Mouse (Mus musculus) ES-CJ7 (cell line): Measurements from ENCODE around the gene Vat1.
"Not testable (repeated sequence)": the region's sequence is repeated elsewhere in the genome, so short reads cannot be mapped to it uniquely, and the experiment has no call there.

ENCODE experiments used
- DNase-seq: peaks from one replicate; pipeline ENCODE4 v3.0.0; 2011; ENCODE audit warnings: low read depth, low spot score

Gene Vat1

DNA sequence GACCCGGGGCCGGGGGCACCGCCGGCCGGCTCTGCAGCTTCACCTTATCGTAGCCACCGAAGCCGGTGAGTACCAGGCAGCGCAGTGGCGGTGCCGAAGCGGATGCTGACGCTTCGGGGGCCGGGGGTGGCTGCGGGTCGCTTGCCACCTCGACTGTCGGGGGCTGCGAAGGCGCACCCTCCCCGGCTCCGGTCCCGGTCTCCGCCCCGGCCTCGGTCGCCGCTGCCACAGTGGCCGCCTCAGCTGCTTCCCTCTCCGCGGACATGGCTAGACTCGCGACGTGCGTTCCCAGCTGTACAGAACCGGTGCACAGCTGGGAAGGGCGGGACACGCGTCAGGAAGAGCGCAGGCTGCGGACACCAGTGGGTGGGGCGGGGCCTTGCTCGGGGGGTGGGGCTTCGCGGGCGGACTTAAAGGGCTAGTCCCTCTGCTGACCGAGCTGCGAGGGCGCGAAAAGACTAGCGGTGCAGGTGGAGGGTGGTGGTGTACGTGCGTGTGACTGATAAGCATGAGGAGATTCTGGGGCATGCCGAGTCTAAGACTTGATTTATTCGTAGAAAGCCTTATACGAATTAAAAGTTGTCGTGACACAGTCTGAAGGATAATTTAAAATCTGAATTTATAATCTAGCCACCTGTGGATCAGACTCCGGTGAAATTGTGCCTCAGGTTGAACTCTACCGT lies at the start of gene Vat1:
Gene Vat1 (minus strand): TSS at position 362 of the 683 bp plus-strand sequence.
- DNase-seq = peak; percentile 67

DNA sequence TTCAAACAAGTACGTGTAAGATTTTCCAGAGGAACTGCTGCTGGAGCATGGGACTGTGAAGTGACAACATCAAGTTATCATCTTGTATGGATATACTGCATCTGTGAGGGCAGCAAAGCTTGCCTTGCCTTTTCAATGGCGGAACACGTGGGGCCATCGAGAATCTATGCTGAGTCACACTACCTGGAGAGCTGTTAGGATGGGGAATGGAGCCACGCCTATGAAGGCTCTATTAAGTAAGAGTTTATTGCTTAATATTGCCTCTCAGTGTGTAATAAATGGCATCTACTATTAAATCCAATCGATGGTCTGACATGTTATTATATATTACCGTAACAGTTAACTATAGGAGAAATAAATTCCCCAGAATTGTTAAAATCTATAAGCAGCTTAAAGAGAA lies 41.1 kb upstream of the Vat1 start:
- DNase-seq = no peak

DNA sequence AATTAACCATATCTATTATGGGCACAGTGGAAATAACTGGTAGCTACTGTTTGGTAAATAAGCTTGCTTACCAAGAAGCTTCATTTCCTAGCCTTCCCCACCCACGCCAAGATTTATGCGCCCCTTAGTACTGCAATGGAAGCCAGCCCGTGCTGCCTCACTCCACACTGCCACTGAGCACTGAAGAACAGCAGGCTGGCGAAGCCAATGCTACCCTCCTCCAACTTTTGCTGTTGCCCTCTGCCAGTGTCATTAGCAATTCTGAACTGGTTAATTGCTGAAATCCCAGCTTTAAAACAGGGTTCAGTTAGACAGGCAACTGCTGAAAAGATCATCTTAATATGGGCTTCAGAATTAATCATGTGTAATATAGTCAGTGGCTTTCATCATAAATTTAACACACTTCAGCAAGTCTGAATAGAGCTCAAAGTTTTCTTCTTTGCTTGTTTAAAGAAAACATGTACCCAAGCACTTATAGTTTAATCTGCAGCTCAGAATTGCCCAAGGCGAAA lies 40.3 kb upstream of the Vat1 start:
- no peak for DNase-seq

DNA sequence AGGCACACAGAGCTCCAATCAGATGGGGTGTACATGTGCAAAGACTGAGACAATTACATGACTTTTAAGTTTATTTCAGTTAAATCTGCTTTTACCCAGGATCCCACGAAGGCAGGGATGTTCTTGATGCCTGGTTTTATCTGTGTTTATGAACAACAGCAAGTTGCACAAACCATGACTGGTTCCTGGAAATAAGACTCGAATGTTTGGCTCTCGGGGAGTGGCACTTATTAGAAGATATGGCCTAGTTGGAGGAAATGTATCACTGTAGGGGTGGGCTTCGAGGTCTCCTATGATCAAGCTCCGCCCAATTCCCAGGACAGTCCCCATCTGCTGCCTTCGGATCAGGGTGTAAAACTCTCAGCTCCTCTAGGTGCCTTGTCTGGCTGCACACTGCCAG lies 20.1 kb upstream of the Vat1 start:
- no peak for DNase-seq

DNA sequence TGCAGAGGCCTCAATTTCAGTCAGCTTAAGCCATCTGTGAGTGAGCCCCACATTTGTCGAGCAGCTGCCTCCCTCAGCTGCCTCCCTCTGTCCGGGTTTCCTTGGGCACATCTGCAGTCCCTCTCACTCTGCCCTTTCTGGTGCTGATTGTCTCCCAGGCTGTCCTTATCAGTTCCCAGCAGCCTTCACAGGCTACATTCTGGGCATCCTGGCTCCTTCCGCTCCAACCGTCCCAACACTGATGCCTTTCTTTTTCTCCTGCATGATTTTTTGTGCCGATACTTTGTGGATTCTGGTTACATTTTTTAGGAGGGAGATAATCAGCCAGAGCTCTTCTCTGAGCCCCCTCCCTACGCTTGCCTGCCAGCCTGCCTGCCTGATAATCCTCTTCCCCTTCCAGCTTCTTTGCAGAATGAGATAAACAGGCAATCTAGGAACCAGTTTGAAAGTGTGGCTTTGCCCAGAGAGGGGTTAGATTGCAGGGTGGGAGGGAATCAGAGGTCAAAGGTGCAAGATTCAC lies 19.5 kb upstream of the Vat1 start:
- DNase-seq = no peak

DNA sequence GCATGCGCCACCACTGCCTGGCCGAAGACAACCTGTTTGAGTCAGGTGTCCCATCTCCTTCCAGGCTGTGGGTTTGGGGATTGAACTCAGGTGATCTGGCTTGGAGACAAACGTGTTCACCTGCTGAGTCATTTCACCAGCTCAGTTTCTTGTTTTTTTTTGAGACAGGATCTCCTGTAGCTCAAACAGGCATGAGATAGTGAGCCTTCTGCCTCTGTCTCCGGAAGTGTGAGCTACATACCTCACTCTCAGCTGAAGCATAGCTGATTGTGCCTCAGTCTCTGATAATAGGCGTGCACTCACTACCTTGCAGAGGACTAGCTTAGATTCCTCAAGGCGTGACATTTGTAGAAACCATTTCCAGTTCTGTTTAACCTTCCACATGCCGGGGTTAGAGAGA lies 18.8 kb upstream of the Vat1 start:
- DNase-seq = no peak

DNA sequence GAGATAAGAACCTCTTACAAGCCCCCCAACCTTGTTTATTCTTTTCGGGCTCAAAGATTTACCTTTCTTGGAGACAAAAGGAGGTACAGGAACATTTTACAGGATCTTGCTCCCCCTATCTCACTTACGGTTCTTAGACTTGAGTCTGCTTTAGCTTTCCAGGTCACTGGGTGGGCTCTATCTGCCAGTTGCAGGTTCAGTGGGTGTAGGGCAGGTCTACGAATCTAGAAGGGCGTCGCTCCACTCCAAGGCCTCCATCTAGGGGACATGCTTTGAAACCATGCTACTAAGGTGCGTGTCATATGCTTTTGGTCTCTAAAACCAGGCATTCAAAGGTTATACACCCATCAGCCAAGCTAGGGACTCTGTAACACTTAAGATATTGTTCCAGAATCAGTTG lies 18.2 kb upstream of the Vat1 start:
- DNase-seq = no peak

DNA sequence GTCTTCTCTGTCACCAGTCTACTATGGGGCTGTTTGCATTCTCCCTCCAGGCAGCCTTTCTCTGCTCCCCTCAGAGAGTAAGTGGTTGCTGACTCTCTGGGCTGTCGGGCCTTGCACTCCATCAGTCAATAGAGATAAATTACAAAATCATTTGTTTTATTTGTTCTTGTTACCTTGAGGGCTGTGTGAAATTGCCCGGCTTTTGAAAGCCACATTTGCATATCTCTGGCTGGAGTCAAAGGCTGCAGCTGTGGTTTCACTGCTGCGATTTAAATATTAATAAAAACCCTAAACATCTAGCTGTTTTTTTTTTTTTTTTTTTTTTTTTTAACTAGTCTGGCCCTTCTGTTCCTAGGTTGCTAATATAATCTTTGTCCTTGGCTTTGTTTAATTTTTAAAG lies 17.8 kb upstream of the Vat1 start:
- no peak for DNase-seq

DNA sequence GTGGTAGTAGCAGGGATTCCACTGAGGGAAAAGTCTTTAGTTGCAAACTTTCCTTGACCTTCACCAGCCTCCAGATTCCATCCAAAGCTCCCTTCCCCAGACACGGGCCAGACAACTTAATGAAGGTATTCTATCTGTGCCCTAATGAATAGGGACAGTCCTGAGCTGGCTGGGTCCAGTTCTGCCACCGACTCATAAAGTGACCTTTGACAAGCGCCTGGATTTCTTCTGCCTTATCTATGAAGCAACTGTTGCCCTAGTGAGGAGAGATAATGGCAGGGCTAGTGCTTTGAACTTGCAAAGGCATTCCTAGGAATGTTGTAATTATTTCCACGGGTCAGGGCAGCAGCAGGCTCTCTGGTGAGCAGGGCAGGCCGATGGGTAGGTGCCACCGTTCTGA lies 14.9 kb upstream of the Vat1 start:
- DNase-seq = no peak

DNA sequence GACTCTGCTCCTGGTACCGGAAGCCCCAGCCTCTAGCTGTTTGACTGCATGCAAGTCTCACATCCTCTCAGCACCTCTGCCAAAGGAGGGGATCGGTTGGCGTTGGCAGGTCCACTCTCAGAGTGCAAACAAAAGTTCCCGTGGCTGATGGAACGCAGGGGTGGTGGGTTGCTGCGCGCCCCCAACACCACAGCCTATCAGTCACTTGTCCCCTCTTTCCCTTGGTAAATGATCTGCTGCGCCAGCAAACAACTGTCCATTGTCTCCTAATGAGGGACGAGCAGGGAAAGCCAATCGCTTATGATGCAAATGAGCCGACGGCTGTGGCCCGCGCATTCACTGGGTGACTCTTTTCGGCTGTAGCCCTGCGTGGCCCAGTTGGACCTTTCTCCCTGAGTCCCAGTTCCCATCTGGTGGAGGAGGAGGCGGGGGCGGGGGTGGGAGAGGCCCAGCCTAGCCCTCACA lies 13.2 kb upstream of the Vat1 start:
- DNase-seq = peak; percentile 76

DNA sequence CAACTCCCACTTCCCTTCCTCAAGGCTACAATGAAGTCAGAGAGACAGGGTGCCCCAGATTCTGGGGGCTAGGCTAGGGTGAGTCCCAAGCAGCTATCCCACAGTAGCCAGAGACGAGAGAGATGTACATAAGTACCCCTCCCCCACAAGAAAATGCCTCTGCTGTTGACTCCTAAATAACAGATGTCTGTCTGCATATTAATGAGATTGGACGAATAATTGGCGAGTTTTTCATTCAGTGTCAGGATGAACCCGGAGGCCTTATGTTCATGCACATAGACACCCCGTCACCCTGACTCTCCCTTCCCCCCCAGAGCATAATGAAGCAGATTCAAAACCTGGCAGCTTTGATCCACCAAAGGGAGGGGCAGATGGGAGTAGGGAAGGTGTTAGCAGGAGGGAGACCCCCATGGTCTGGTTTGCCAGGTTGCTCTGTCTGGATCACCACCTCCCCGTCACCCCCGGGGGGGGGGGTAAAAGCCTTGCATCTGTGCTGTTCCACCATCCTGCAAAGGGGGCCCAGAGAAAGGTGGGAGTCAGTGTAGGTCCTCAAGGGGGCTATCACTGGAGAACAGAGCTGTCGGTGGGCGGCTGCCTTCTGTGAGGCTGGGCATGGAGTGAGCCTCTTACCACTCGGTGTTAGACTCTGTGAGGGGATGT lies 11.7 kb upstream of the Vat1 start:
- no peak for DNase-seq

DNA sequence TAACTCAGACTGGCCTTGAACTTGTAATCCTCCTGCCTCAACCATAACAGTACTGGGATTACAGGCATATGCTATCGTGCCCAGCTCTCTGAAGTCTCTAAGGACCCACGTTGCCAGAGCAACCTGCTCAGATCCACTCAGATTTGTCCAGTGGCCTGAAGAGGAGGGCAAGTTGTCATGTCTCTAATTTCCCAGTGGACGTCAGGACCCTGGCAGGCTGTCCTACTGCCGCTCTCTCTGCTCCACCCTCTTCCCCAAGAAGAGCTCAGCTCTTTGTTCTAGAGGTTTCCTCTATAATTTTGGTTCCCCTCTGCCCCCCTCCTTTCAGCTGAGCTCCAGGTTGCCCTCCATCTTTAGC lies 11.1 kb upstream of the Vat1 start:
- DNase-seq = no peak

DNA sequence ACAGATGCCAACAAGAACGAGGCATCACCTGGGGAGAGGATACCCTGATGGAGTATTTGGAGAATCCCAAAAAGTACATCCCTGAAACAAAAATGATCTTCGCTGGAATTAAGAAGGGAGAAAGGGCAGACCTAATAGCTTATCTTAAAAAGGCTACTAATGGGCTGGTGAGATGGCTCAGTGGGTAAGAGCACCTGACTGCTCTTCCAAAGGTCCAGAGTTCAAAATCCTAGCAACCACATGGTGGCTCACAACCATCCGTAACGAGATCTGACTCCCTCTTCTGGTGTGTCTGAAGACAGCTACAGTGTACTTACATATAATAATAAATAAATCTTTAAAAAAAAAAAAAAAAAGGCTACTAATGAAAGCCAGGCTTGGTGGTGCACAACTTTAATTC lies 10.3 kb upstream of the Vat1 start:
- not testable (repeated sequence) for DNase-seq

DNA sequence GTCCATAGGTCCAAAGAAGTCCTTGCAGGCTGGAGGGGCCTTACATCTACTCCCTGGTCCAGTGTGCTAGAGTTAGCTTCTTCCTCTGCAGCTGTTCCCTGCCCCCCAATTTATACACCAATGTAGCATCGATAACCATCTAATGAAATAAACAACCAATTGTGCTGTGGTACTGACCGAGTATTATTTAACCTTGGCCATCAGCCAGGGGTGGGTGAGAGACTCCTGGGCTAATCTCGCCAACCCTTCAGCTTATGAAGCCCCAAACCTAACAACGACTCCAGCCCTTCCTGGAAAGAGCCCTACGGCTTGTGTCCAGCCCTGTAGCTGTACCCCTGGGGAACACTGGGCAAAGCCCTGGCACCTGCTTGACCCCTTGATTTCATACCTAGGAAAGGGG lies 8.3 kb upstream of the Vat1 start:
- DNase-seq = no peak

DNA sequence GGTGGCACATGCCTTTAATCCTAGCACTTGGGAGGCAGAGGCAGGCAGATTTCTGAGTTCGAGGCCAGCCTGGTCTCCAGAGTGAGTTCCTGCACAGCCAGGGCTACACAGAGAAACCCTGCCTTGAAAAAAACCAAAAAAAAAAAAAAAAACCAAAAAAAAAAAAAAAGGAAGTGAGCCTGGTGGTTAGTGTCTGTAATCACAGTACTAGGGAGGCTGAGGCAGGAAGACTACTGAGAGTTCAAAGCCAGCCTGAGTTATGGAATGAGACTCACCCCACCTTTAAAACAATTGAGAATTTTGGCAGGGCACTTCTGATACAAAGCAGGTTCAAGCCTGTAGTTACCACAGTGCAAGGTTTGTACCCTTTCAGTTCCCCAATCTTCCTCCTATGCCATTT lies 7.7 kb upstream of the Vat1 start:
- not testable (repeated sequence) for DNase-seq

DNA sequence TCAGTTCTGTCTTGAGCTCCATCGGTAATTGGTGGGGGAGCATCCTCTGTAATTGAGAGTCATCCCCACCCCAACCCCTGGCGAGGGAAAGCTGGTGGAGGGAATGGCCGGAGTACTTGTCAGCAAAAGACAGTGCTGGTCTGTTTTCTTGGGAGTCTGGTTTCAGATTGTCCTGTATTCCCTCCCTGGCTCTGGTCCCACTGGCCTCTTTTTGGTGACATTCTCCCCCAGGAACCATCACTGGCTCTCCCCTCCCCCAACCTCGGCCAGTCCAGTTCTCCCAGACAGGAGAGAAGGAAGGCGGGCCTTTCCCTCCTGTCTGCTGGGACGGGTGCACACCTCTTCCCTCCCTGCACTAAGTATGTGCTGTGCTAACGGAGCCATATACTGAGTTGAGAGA lies 6.3 kb upstream of the Vat1 start:
- no peak for DNase-seq

DNA sequence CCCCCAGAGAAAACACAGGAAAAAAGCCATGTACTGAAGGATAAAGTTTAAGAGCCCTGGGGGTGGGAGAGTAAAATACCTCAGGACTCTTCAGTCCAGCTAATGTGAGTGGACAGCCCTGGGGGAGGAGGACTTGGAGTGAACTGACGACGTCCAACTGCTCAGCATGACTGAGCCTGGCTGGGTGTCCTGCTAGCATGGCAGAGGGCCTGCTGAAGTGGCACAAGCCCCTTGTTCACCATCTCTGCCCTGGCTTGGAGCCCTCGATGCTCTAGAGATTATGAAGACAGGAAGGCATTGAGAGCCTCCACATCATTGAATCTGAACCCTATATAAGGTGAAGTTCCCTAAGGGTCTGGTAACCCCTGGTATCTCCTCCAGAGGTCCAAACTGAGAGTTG lies 5.9 kb upstream of the Vat1 start:
- no peak for DNase-seq

DNA sequence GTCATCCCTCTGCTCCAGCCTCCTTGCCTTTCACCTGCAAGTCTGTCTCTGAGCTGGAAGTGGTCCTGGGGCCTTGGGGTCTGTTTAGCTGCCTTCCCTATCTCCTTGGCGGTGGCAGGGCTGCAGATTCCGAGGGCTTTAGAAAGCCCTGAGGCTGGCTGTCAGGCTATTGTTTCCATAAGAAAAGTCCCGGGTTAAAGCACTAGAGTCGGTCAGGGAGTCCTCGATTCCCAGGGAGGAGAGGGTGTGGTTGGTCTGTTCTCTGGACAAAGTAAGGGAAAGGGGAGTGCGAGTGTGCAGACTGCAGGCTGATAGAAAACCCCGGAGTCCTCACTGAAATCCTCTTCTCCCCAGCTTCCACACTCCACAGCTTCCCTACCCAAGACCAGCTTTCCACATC lies 4.2 kb upstream of the Vat1 start:
- peak; percentile 55 for DNase-seq

DNA sequence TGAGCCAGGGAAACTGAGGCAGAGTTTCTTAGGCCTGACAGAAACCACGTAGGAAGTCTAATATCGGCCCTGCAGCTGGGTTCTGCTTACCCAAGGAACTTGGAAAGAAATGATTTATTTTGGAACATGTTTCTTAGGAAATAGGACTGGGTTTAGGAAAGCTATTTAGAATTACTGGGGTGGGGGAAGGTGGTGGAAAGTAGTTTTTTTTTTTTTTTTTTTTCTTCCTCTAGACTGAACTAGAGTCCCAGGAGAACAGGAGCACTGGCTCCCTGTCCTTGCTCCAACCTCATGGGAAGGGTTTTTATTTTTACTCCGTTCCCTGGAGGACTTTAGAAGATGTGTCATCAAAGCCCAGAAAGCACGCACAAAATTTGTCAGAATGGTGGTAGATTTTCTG lies 3.1 kb upstream of the Vat1 start:
- no peak for DNase-seq

DNA sequence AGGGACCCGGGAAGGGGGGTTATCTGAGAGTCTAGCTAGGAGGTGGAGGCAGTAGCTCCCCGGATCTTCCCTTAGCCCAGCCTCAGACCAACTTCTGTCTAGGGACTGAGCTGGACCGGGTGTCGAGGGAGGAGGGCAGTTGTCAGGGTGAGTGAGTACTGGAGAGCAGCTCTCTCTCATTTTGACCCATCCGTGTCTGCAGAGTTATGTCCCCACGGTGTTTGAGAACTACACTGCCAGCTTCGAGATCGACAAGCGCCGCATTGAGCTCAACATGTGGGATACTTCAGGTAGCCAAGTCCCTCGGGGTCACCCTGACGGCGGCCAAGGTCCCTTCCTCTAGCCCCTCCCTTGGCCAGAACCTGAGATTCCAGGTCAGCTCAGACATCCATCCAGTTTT lies 2.7 kb upstream of the Vat1 start:
- DNase-seq = no peak

DNA sequence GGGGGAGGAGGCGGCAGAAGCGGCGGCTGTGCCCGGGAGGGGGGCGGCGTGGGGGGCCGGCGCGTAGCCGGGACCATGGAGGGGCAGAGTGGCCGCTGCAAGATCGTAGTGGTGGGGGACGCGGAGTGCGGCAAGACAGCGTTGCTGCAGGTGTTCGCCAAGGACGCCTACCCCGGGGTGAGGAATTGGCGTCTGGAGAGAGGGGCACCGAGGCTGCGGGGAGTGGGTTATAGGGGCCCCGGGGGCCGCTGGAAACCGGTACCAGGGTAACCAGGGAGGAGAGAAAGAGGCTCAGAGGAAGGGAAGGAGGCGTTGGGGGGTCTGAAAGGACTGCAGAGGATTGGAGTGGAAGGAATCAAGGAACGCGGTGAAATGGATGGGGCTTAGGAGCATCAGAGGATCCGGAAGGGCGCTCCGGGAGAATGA lies 2.2 kb upstream of the Vat1 start:
- no peak for DNase-seq

DNA sequence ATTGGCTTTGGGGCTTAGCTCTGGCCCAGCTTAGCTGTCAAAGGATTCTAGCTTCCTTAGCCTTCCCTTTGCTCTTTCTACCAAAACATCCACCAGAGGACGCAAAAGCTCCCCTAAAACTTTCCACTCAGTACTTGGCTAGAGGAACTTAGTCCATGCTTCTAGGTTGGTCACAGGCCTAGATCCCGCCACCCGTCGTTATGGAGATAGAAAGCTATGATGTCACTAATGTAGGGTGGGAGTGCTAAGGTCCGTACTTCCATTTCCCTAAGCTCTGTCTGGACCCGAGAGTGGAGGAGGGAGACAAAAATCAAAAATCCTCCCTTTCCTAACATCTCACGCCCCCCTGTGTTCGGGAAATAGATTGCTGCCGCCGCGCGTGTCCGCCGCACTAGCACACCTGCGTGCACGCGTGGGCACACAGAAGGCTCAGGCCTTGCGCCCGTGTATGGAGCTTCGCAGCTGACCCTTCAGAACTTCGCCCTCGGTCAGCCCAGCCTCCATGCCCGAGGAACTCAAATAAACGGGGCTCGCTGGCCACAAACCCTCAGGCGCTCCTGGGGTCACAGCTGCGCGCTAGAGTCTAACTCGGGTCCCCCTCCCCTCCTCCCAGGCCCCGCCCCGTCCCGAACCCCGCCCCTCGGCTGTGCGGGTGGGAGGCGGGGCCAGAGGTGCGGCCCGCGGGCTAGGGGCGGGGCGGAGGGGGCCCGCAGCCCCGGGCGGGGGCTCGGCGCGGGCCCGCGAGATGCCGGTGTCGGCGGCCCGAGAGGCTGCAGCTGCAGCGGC lies 1.6 kb upstream of the Vat1 start:
- DNase-seq = peak; percentile 87
